Mouse (Mus musculus) neural tube, embryonic 11.5 days (tissue): ENCODE results near the gene Bean1. TPM values are rescaled to one million over a fixed set of nuclear protein-coding genes. Genes with fewer than 3 reads are reported as not detected.

ENCODE experiments used
- ATAC-seq: fragments of 200-750 bp; cut with Nextera tagmentation; 2 replicates; pipeline ENCODE4 v1.8.0; 2017; ENCODE audit warnings: moderate number of reproducible peaks, mild to moderate bottlenecking, moderate TSS enrichment, moderate library complexity; ENCODE audit not compliant: insufficient read depth, low FRiP score, low TSS enrichment
- DNase-seq: peaks from one replicate; pipeline ENCODE4 v3.0.0-alpha.2; 2015; ENCODE audit warnings: low spot score
- H3K27ac ChIP-seq: fragments of 300-500 bp; sonication (generic); 2 replicates; pipeline ENCODE4 v1.5.1; 2014; ENCODE audit warnings: low read depth, mild to moderate bottlenecking, low read length
- H3K27me3 ChIP-seq: fragments of 300-500 bp; sonication (generic); 2 replicates; pipeline ENCODE4 v1.6.1; 2014; ENCODE audit warnings: mild to moderate bottlenecking, low read length, mixed read lengths; ENCODE audit not compliant: control insufficient read depth, insufficient read depth
- H3K36me3 ChIP-seq: fragments of 300-500 bp; sonication (generic); 2 replicates; pipeline ENCODE4 v1.6.1; 2014; ENCODE audit warnings: mild to moderate bottlenecking, low read length, moderate library complexity, mixed read lengths; ENCODE audit not compliant: control insufficient read depth, insufficient read depth
- H3K4me1 ChIP-seq: fragments of 300-500 bp; sonication (generic); 2 replicates; pipeline ENCODE4 v1.6.1; 2014; ENCODE audit warnings: low read length, mixed read lengths; ENCODE audit not compliant: control insufficient read depth, insufficient read depth
- H3K4me2 ChIP-seq: fragments of 300-500 bp; sonication (generic); 2 replicates; pipeline ENCODE4 v1.6.1; 2014; ENCODE audit warnings: low read depth, mild to moderate bottlenecking, moderate library complexity
- H3K4me3 ChIP-seq: fragments of 300-500 bp; sonication (generic); 2 replicates; pipeline ENCODE4 v1.5.1; 2014; ENCODE audit warnings: low read depth, low read length
- H3K9ac ChIP-seq: fragments of 300-500 bp; sonication (generic); 2 replicates; pipeline ENCODE4 v1.6.1; 2014; ENCODE audit warnings: mild to moderate bottlenecking, low read length
- H3K9me3 ChIP-seq: fragments of 300-500 bp; sonication (generic); 2 replicates; pipeline ENCODE4 v1.6.1; 2016; ENCODE audit warnings: low read length; ENCODE audit not compliant: control insufficient read depth
- WGBS: fragments of 180-500 bp; shearing (Covaris S2); extraction: QIAGEN DNeasy Blood & Tissue Kit; methylation state at CpG from one replicate; pipeline ENCODE4 v1.1.7; 2014; 5-methylcytosine and 5-hydroxymethylcytosine counted together
- polyA plus RNA-seq: library from polyadenylated mRNA; unstranded; fragments of >200 nt; fragmentation: Nextera tagmentation; extraction: Ambion mirVana; gene quantifications from 2 replicates; pipeline ENCODE4 v1.2.1, GENCODE M21; 2014

The Bean1 gene
- polyA plus RNA-seq, 1 experiment from 2014 or later = 1.7 TPM

GRCm38 (mm10) chr8:104219079-104219478 is 48.8 kb downstream of the Bean1 start:
- DNase-seq = peak; percentile 58
- no peak overlapping the region for H3K4me2 ChIP-seq
- no peak overlapping the region for H3K27ac ChIP-seq
- H3K36me3 ChIP-seq = no peaks in the 10 kb centered on the region
- H3K4me1 ChIP-seq = no peaks in the 10 kb centered on the region
- 30% methylated on average over 11 of the region's 11 CpGs for WGBS
- H3K9ac ChIP-seq = no peak overlapping the region
- no peak for ATAC-seq
- H3K9me3 ChIP-seq = no peaks in the 10 kb centered on the region
- no peak overlapping the region for H3K4me3 ChIP-seq
- no peaks in the 10 kb centered on the region for H3K27me3 ChIP-seq

- Histone ChIP-seq H3K27me3 (no peaks in the 10 kb centered on the region), H3K4me3 (no peak overlapping the region), H3K9me3 (no peaks in the 10 kb centered on the region), H3K27ac (no peak overlapping the region), H3K36me3 (no peaks in the 10 kb centered on the region), H3K4me1 (no peaks in the 10 kb centered on the region), H3K9ac (no peak overlapping the region), H3K4me2 (no peak overlapping the region)
- WGBS = 45% methylated on average over 5 of the region's 5 CpGs
- ATAC-seq (peak; percentile 60; the same call in 1 of the 2 replicates), DNase-seq (peak; percentile 78)
Measured at GRCm38 (mm10) chr8:104219806-104220205, 49.6 kb downstream of the Bean1 start.

GRCm38 (mm10) chr8:104227048-104227447 is 56.8 kb downstream of the Bean1 start:
- Histone ChIP-seq H3K27ac (no peak overlapping the region), H3K4me3 (no peak overlapping the region), H3K4me2 (no peak overlapping the region), H3K4me1 (no peaks in the 10 kb centered on the region), H3K9ac (no peak overlapping the region), H3K9me3 (no peaks in the 10 kb centered on the region), H3K27me3 (no peaks in the 10 kb centered on the region), H3K36me3 (peaks cover 10% of the 10 kb centered on the region)
- ATAC-seq (no peak), DNase-seq (no peak)
- 77% methylated on average over 5 of the region's 5 CpGs for WGBS

- no peaks in the 10 kb centered on the region for H3K4me1 ChIP-seq
- no peak for DNase-seq
- WGBS = 95% methylated on average over 9 of the region's 9 CpGs
- no peak for ATAC-seq
- H3K27ac ChIP-seq = no peak overlapping the region
- peaks cover 10% of the 10 kb centered on the region for H3K36me3 ChIP-seq
- no peaks in the 10 kb centered on the region for H3K9me3 ChIP-seq
- no peak overlapping the region for H3K9ac ChIP-seq
- no peak overlapping the region for H3K4me3 ChIP-seq
- H3K27me3 ChIP-seq = no peaks in the 10 kb centered on the region
- no peak overlapping the region for H3K4me2 ChIP-seq
Measured at GRCm38 (mm10) chr8:104230377-104230776, 60.1 kb downstream of the Bean1 start.

GRCm38 (mm10) chr8:104232039-104232438 is 61.8 kb downstream of the Bean1 start:
- H3K36me3 ChIP-seq = peaks cover 10% of the 10 kb centered on the region
- DNase-seq = no peak
- H3K27ac ChIP-seq = no peak overlapping the region
- H3K4me2 ChIP-seq = no peak overlapping the region
- no peaks in the 10 kb centered on the region for H3K9me3 ChIP-seq
- ATAC-seq = no peak
- H3K4me3 ChIP-seq = no peak overlapping the region
- H3K27me3 ChIP-seq = no peaks in the 10 kb centered on the region
- WGBS = 95% methylated on average over 4 of the region's 4 CpGs
- H3K4me1 ChIP-seq = no peaks in the 10 kb centered on the region
- H3K9ac ChIP-seq = no peak overlapping the region

GRCm38 (mm10) chr8:104232919-104233318 is 62.7 kb downstream of the Bean1 start:
- Histone ChIP-seq H3K9me3 (no peaks in the 10 kb centered on the region), H3K27ac (no peak overlapping the region), H3K27me3 (no peaks in the 10 kb centered on the region), H3K36me3 (peaks cover 7% of the 10 kb centered on the region), H3K9ac (no peak overlapping the region), H3K4me2 (no peak overlapping the region), H3K4me1 (no peaks in the 10 kb centered on the region), H3K4me3 (no peak overlapping the region)
- ATAC-seq (no peak), DNase-seq (no peak)
- WGBS = 90% methylated on average over 5 of the region's 5 CpGs

GRCm38 (mm10) chr8:104234573-104234972 is 64.3 kb downstream of the Bean1 start:
- no peaks in the 10 kb centered on the region for H3K9me3 ChIP-seq
- no peaks in the 10 kb centered on the region for H3K27me3 ChIP-seq
- H3K9ac ChIP-seq = no peak overlapping the region
- 46% methylated on average over 6 of the region's 6 CpGs for WGBS
- peak; percentile 31 for DNase-seq
- no peak overlapping the region for H3K4me2 ChIP-seq
- H3K36me3 ChIP-seq = peaks cover 8% of the 10 kb centered on the region
- peak; percentile 35; the same call in 1 of the 2 replicates for ATAC-seq
- H3K4me3 ChIP-seq = no peak overlapping the region
- H3K4me1 ChIP-seq = no peaks in the 10 kb centered on the region
- no peak overlapping the region for H3K27ac ChIP-seq

GRCm38 (mm10) chr8:104239418-104239861 is 69.2 kb downstream of the Bean1 start:
- H3K9ac ChIP-seq = no peak overlapping the region
- ATAC-seq (no peak), DNase-seq (no peak)
- no peaks in the 10 kb centered on the region for H3K4me1 ChIP-seq
- peaks cover 7% of the 10 kb centered on the region for H3K36me3 ChIP-seq
- H3K4me3 ChIP-seq = no peak overlapping the region
- H3K9me3 ChIP-seq = no peaks in the 10 kb centered on the region
- 91% methylated on average over 10 of the region's 10 CpGs for WGBS
- H3K27ac ChIP-seq = no peak overlapping the region
- H3K4me2 ChIP-seq = no peak overlapping the region
- no peaks in the 10 kb centered on the region for H3K27me3 ChIP-seq

- H3K36me3 ChIP-seq = peaks cover 4% of the 10 kb centered on the region
- H3K4me1 ChIP-seq = no peaks in the 10 kb centered on the region
- no peak overlapping the region for H3K4me3 ChIP-seq
- H3K27ac ChIP-seq = no peak overlapping the region
- H3K27me3 ChIP-seq = no peaks in the 10 kb centered on the region
- DNase-seq (no peak), ATAC-seq (no peak)
- H3K9ac ChIP-seq = no peak overlapping the region
- 87% methylated on average over 12 of the region's 12 CpGs for WGBS
- no peak overlapping the region for H3K4me2 ChIP-seq
- no peaks in the 10 kb centered on the region for H3K9me3 ChIP-seq
Measured at GRCm38 (mm10) chr8:104242038-104242644, 71.9 kb downstream of the Bean1 start.
